Mouse (Mus musculus): ENCODE data around the gene Sel1l3. TPM values are rescaled to one million over a fixed set of nuclear protein-coding genes. Genes with fewer than 3 reads are reported as not detected.

The Sel1l3 gene
- polyA plus RNA-seq, 1 experiment from 2014 or later, result 7.3 TPM

Other genes with a start within 250 kb of the Sel1l3 start
- 0.07 TPM in 1 of 2 replicates, not detected in the other for gene Slc34a2, start 175.8 kb downstream of the Sel1l3 start, polyA plus RNA-seq (2014; fragmentation: Nextera tagmentation; extraction: Ambion mirVana)
- gene Smim20, start 53.2 kb upstream of the Sel1l3 start, polyA plus RNA-seq (2014; fragmentation: Nextera tagmentation; extraction: Ambion mirVana), result 89.7 and 93.6 TPM in 2 replicates